Mouse (Mus musculus) cerebellum, adult 9-11 months (tissue): ENCODE data around the gene Pik3r4.
"Not testable (repeated sequence)": the region's sequence is repeated elsewhere in the genome, so short reads cannot be mapped to it uniquely, and the experiment has no call there.

Source experiments
- DNase-seq: peaks from one replicate; pipeline ENCODE4 v3.0.0; 2022

Pik3r4 gene

DNA sequence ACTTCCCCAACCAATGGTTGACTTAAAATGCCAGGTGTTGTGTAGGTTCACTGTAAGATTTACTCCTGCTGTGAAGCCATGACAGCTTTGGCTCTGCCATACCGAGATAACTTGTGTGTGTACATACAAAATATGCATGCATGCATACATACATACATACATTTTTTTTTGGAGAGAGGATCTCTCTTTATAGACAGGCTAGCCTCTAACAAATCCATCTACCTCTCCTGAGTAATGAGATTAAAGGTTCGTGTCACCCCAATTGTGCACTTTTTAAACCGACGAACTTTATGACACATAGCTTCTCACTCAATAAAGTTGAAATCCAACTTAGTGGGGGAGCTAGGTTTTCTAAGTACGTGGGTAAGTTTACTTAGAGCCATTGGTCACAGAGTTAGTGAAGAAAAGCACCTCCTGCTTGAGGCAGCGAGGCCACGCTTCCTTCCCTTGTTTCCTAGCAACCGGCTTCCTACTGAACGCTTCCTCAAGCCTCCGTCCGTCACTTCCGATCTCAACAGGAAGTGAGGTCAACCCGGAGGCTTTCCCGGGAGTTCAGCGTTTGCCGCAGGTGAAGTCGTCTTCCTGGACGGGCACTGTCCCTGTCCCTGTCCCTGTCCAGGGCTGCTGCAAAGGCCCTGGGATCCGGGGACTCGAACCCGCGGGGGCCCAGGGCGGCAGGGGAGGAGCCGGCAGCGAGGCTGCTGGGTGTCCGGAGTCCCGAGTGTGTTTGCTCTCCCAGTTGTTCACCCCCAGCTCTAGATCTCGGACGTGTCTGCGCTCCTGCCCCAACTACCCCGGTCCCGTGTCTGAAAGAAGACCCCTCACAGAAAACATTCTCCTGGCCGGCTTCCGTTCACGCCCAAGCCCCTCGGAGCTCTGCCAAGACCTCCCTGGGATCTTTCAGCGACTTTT lies at the start of gene Pik3r4:
Gene Pik3r4, plus strand, starts transcription at position 519 of the 912 bp plus-strand sequence.
- DNase-seq: peak; percentile 91

DNA sequence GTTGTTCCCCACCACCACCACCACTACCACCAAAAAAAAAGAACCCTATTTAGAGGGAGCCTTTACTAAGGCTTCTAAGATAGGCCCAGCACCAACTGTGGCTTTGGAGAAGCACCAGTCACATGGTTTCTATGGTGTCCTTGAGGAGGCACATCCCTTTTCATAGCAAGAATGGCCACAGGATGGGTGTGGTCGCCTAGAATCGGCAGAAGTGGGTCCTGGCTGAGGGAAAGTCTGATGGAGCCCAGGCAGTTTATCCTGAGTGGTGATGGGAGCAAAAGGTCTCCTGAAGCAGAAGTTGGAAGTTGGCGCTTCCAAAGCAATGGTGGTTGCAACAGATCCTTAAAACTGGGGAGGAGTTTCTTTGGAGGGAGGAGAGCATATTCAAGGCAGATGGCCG lies 43.9 kb upstream of the Pik3r4 start:
- DNase-seq: no peak

DNA sequence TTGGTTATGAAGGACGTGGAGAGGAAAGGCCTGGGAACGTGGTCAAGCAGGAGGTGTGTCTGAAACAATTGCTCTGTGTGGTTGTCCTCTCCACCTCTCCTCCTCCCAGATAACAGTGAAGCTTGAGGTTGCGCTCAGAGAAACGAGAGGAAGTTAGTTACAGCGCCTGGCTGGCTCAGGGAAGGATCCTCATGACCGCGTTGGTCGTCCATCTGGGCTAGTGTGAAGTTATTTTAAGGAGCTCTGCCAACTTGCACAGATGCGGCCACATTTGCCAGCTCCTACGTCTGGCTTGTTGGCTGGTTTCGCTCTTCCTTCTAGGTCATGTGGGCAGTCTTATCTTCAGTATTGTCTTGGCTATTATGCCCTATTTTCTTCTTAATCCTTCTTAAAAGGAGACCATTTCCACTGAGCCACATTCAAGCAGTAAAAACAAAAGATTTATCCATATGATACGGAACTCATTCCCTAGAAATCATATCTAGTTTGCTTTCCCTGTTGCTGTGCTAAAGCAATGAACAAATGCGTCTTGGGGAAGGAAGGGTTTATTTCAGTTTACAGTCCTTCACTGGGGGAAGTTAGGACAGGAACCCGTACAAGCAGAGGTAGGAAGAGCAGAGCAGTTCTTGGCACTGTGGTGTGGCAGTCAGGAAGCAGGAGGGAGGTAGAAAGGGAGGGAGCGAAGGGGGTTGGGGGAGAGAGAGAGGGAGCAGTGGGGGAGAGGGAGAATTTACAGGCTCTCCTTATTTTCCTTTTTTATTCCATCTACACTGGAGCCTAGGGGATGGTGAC lies 30.6 kb upstream of the Pik3r4 start:
- peak; percentile 22 for DNase-seq

DNA sequence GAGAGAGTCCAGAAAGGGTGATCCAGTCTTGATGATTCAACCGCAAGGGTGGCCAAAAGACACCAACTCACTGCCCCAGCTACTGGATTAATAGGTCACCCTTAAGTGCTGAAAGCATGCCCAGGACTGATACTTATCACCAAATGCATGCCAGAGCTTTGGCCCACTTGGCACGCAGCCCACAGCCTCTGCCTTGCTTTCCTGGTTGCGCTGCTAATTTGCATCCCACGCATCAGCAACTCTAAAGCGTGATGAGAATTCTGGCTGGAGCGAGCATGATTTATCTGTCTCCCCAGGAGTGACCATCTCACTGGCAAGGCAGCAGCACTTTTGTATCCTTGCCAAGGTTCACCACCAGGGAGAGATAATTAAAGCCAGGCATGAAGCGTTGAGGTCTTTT lies 29.9 kb upstream of the Pik3r4 start:
- DNase-seq: peak; percentile 70

DNA sequence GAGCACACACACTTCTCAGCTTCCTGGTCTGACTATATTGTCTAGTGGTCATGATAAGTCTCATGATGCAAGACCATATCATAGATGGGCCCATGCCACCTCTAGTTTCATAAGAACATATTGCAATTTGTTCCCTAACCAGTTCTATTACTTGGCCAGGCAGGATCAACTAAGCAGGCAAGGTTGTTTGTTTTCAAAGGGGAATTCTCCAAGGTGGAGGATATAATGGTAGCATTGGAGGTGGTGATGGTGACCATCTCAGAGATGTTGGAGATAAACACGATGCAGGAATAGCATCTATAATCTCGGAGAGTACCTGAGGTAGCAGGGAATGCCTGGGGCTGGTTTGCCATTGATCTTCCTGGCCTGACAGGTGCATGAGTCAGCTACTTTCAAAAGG lies 26.8 kb upstream of the Pik3r4 start:
- no peak for DNase-seq

DNA sequence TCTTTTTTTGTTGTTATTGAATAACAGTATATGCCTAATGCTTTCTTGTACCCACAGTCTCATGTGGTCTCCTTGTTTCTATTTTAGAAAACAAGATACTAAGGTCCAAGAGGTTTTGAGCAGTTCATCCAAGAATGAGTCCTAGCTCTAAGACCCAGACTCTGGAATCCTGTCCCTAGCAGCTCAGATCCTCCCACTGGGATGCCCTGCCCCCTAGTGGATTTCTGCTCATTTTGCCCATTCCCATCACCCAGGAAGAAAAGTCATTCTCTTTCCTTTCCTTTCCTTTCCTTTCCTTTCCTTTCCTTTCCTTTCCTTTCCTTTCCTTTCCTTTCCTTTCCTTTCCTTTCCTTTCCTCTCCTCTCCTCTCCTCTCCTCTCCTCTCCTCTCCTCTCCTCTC lies 25.5 kb upstream of the Pik3r4 start:
- peak; percentile 38 for DNase-seq

DNA sequence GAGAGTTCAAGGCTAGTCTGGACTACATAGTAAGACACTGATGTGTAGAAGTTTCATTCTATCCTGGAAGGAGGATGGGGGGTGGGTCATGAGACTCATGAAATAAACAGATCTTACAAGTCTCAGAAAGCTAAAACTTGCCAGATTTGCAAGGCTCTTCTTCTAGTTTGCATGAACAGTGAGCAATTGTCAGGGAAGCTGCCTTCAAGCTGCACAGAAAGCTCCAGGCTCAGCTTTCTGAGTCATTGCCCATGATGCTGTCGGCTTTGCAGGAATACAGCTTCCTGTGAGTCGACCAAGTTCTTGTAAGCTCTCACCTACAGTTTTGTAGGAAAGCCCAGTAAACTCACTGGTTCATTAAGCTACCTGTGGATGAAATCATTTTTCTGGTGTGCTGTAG lies 8.8 kb upstream of the Pik3r4 start:
- no peak for DNase-seq

DNA sequence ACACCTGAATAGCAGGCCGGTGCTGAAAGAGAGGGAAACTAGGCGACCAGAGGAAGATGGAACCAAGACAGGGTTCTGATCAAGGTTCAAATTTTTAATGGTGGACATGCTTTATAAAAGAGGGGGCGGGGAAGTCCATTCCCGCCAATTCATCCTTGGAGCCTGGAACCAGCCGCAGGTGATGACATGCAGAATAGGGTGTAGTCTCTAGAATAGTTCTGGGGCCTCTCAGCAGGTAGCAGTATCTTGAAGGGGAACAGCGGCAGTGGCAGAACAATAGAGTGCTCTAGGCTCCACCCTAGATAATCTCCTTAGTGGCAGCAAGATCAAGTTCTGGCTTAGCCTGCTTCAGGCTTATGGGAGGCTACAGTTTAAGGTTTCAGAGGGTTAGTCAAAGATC lies 1.4 kb upstream of the Pik3r4 start:
- DNase-seq: not testable (repeated sequence)

DNA sequence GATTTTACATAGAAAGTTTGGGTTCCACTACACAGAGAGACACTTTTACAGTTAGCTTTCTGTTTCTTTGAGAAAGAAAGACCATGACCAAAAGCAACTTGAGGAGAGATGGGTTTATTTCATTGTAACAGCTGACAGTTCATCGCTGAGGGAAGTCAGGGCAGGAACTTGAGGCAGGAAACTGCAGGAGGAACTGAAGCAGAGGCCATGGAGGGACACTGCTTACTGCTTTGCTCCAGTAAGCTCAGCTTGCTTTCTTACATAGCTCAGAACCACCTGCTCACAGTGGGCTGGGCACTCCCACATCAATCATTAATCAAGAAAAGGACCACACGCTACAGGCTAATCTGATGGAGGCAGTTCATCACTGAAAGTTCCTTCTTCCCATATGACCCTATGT lies 13.4 kb downstream of the Pik3r4 start:
- DNase-seq: no peak

DNA sequence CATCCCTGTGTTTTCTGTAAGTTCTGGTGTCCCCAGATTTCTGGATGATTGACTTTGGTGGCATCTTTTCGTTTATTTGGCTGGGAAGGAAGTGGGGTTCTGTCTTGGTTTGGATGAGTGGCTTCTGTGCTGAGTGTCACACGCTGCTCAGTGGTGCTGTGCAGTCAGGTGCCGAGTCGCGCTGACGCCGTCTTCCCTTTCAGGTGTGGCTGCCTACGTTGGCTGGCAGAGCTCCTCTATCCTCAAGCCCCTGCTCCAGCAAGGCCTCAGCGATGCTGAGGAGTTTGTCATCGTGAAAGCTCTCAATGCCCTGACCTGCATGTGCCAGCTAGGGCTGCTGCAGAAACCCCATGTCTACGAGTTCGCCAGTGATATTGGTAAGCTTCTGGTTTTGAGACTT lies 15.4 kb downstream of the Pik3r4 start:
- DNase-seq: no peak

DNA sequence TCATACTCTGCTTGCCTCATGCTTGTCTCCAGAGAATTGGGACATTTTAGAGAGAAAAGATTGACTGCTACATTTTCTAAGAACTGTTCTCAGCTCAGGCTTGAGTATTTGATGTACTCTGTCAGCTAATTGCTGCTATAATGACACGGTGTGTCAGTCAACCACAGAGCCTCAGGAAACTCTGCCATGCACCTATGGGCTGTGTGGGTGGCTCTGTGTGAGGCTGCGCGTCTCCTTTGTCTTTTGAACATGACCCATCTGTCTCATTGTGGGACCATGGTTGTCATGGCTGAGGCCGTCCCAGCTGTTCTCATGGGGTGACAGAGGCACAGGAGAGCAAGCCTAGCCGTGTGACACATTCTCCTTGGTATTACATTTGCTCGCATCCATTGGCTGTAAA lies 17.1 kb downstream of the Pik3r4 start:
- DNase-seq: no peak

DNA sequence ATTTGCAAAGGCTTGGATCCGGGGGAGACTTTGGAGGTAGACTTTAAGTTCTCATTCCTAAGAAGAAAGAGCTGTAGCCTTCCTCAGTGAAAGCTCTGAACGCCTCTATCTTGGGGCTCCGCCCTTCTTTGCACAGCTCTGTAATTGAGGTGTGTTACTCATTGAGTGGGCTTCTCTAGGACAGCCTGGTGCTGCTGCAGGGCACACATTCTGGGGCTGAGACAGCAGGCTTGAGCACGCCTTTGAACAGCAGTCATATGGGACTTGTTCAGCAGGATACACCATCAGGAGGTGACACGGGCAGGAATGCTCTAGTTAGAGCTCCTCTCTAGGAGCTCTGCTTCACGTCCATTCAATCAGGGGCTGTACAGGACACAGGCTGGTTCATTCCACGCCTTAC lies 22.5 kb downstream of the Pik3r4 start:
- no peak for DNase-seq

DNA sequence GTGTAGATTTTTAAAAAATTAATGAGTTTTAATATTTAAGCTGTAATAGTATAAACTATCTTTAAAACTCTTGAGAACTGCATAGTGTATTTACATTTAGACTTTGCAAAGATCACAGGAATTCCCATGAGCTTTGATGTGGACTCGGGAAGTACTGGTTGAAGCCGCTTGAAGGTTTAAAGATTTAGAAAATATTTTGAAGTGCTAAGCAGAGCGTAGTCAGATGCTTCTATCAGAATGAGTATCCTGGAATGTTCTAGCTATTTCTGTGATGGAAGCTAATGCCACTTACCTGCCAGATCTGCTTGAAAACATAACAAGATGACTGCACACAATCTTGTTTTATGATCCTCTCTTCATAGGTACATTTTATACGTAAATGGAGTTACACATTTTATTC lies 28.1 kb downstream of the Pik3r4 start:
- no peak for DNase-seq

DNA sequence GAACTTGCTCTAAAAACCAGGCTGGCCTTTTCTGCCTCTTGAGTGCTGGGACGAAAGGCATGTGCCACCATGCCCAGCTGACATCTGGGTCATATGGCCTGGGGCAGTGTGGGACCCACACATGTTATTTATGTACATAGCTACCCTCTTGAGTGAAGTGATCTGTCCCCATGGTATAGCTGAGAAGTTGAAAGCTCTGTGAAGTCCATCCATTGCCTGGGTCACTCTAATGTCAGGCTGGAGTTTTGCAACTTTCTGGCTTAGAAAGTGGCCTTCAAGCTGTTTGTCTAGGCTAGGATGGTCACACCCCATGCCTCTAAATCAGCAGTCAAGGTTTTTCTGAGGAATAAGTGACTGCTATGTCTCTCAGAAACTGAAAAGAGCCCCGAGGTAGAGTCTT lies 29.3 kb downstream of the Pik3r4 start:
- DNase-seq: no peak

DNA sequence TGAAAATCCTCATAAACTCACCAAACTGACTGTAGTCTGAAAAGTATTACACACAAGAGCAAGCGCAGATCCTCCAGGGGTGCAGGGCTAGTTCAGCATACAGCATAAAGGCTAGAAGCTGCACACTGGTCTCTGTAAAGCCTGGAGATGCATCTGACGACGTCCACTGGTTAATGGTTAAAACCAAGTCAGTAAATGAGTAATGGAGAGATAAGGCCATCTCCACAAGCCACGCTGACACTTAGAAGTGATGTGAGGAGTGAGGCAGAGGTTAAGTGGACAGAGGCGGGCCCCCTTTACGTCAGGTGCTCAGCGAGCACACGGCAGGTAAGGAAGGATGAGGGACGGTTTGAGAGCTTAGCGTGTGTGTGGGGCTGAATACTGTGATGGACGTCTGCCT lies 33.2 kb downstream of the Pik3r4 start:
- no peak for DNase-seq

DNA sequence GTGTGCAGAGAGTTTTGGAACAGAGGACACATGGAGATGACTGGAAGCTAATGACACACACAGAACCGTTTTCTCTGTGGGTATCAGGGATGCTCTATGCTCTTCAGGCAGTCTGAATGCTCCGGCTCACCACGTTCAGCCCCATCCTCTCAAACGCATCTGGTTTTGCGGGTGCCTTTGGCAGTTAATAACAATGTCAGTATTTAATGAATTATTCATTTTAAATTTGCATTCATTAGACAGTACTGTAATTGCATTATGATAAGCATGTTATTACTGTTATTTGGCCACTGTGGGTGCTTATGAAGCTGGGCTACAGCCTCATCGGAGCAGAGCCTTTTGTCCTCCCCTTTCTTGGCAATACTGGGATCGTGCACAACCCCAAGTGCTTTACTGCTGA lies 38.6 kb downstream of the Pik3r4 start:
- no peak for DNase-seq

DNA sequence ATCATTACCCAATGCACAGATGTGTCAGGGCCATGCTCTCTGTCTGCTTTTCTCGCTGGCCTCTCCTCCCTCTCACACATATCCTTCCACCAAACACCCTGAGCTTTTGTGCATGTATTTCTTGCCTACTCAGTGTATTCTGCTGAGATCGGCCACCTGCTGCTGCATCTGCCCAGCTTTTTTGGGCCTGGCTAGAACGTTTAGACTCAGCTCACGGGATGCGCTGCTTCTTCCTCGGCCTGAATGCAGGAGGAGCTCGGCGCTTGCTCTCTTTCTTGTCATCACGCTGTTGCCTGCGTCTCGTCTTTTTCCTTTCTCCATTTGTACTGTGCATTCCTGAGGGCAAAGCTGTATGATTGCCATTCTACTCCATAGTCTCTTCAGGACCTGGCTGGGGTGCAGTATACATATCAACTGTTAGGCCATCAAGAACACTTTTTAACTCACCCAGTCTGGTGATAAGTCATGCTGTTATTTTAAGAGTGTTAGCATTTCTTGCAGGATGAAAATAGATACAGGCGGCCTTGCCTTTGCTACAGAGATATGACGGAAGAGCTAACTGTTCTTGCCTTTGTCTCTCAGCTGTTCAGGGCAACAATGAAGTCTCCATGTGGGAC lies 41.9 kb downstream of the Pik3r4 start:
- DNase-seq: no peak

DNA sequence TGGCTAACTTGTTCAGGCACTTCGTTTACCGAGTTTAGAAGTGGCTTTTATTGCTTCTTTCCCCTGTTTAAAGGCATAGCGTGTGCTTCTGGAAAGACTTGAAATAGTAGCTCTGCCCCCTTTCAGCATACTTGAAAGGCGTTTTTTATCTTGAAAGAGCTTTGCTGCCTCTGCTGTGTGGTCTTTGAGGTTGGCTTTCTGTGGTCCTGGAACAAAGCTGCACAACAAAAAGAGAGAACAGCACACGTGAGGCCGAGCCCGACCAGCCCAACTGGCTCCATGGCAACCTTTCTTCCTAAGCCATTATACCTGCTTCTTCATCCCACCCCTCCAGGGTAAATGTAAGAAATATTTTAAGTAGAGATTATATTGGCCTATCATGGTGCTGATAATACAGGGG lies 46.7 kb downstream of the Pik3r4 start:
- no peak for DNase-seq

DNA sequence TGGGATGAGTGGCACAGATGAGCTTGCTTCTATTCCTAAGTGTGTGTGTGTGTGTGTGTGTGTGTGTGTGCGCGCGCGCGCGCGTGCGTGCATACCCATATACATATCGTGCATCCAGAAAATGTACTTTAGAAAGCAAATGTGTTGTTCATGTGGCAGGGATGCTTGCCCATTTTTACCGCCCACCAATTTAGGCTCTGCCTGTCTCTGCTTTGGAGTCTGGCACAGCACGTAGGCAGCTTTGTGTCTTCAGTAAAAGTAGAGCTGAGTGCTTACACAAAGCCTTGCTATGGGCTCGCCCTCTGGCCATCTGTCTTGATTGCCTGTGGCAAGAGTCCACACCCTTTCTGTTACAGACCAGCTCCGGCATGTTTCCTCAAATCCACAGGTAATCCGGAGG lies 49.7 kb downstream of the Pik3r4 start:
- DNase-seq: no peak

DNA sequence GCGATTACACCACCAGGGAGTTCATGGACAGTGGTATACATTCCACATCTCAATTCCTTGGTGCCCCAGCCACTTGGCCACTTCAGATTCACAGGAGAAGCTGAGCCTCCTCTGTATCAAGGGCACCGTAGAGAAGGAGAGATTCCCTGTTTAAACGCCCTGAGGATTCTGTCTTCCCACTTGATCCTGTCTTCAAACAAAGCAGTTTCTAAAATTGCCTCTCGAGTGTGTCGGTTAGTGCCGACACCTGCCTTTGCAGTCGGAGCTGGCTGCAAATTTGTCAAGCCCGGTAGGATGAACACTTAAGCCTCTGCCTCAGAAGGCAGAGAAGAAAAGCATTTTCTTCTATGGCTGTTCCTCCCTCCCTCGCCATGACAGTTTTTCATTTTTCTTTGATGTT lies 50.3 kb downstream of the Pik3r4 start:
- no peak for DNase-seq

DNA sequence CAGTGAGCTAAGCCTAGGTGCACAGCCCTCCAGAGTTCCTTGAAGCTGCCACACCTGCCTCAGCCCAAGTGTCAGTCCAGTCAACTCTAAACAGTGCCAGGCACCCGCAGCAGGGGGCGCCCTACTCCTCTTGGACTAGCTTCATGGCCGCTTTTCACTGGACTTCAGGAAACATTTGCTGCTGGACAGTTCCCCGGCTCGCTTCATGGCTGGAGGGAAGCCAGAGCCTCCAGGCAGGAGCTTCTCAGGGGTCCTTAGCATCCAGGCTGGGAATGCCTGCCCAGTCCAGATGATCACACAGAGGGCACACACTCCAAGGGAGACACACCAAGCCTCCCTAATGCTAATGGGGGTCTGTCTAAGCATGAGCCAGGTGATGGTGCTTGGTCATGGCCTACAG lies 51.1 kb downstream of the Pik3r4 start:
- DNase-seq: peak; percentile 27

DNA sequence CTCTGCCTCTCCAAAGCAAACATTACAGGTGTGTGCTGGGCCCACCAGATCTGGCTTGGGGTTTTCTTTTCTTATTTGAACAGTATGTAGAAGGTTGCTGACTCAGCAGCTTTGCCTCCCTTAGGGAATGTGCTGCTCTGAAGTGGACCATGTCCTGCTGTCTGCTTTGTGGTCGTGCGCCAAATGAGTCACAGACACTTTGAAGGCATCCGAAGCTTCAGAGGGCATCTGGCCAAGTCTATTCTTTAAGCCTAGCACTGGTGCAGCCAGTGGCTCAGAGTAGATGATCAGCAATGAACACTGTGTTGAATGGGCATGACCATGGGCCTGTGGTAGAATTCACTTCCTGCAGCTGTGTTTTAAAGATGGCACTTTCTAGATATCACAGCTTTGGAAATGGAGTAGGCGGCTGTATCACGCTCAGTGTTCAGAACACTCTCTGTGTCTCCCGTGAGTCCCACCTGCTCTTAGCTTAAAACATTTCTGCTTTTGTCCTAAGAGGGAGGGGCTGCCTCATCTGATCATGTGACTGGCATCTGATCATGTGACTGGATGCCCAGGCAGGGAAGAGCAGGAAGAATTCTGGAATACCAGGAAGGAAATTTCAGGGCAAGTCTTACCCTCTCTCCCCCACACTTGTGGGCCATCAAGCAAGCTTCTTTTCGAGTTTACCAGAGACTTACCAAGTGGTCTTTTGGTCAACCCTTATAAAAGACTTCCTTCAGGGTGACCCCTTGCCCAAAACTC lies 54.2 kb downstream of the Pik3r4 start:
- no peak for DNase-seq

DNA sequence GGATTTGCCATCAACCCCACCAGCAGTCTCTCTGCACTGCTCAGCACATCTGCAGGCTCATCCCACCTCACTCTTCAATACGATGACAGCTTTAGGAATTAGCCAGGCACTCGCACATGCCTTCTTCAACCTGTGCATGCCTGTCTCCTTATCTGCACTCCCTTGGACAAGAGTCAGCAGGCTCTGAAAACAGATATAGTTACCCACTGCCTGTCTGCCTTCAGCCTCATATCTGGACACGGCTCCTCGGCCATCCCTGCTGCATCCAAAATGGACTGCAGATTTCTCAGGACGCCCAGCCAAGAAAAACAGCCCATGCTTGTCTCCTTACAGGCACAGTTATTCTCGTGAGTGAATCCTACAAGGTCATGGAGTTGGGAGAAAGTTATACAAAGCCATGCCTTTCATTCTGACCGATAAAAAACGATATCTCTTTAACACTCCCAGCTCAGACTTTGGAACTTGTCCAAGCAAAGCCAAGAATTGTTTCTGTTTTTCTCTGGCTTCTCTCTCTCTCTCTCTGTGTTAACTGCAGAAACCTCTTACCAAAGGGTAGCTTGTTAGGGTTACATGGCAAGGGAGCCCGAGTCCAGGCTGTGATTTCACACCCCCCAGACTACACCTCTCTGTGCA lies 55.1 kb downstream of the Pik3r4 start:
- DNase-seq: no peak
